Mouse (Mus musculus) bone marrow, adult 2 months (tissue): ENCODE data around the gene Pou6f1. TPM values are rescaled to one million over a fixed set of nuclear protein-coding genes. Genes with fewer than 3 reads are reported as not detected.

Experiments
- H3K27ac ChIP-seq: fragments of 200-500 bp; 2 replicates; pipeline ENCODE4 v1.5.1; 2012; ENCODE audit warnings: low read depth, mild to moderate bottlenecking, control low read depth, inconsistent platforms, low read length; ENCODE audit not compliant: control insufficient read depth, poor library complexity, insufficient read depth
- H3K4me1 ChIP-seq: fragments of 200-500 bp; 2 replicates; pipeline ENCODE4 v1.6.1; 2011; ENCODE audit warnings: low read length; ENCODE audit not compliant: control insufficient read depth, insufficient read depth
- H3K4me3 ChIP-seq: fragments of 200-500 bp; replicated peaks from 2 replicates; pipeline ENCODE3; 2011; ENCODE audit warnings: mild to moderate bottlenecking, low read depth, low read length, control low read depth; ENCODE audit not compliant: control insufficient read depth
- CTCF ChIP-seq: fragments of 200-500 bp; IDR thresholded peaks from 2 replicates; pipeline ENCODE4 v1.5.1; 2011; ENCODE audit warnings: low read length, control low read depth; ENCODE audit not compliant: control insufficient read depth, insufficient read depth
- POLR2A ChIP-seq: fragments of 200-500 bp; IDR thresholded peaks from 2 replicates; pipeline ENCODE4 v1.6.1; 2011; ENCODE audit warnings: low read depth, mild to moderate bottlenecking, control low read depth, low read length, borderline replicate concordance; ENCODE audit not compliant: control insufficient read depth
- WGBS: fragments of 180-500 bp; shearing (Covaris S2); methylation state at CpG from one replicate; pipeline ENCODE4 v1.1.7; 2018; 5-methylcytosine and 5-hydroxymethylcytosine counted together
- polyA plus RNA-seq: library from polyadenylated mRNA; stranded (reverse); fragments of >200 nt; gene quantifications from 2 replicates; pipeline ENCODE4 v1.2.4, GENCODE M21; 2011; ENCODE audit warnings: low replicate concordance; ENCODE audit not compliant: missing spikeins, insufficient read depth, insufficient read length

Pou6f1 gene
- 5.9 and 7.7 TPM in 2 replicates for polyA plus RNA-seq

- Histone ChIP-seq H3K4me1 (no peaks in the 10 kb centered on the region; the same call in none of the 2 replicates), H3K27ac (peak within 1 kb of the TSS; percentile 47; the same call in 1 of the 2 replicates), H3K4me3 (peak within 1 kb of the TSS; percentile 59)
- TF ChIP-seq POLR2A (no peak; the same call in 1 of the 2 replicates), CTCF (no peak)
- under 1% methylated on average over 65 of the region's 76 CpGs for WGBS
Observed at GRCm38 (mm10) chr15:100599276-100600046, at the start of gene Pou6f1. Pou6f1 (minus strand) TSS chr15:100599984.

- WGBS: 89% methylated on average over 6 of the region's 6 CpGs
Observed at GRCm38 (mm10) chr15:100646161-100646560, 46.4 kb upstream of the Pou6f1 start.

GRCm38 (mm10) chr15:100642451-100642850 lies 42.7 kb upstream of the Pou6f1 start:
- 75% methylated on average over 7 of the region's 7 CpGs for WGBS

More at GRCm38 (mm10) chr15:100646161-100646560, 46.4 kb upstream of the Pou6f1 start:
- TF ChIP-seq CTCF (no peak), POLR2A (no peak)
- H3K4me1 ChIP-seq: no peaks in the 10 kb centered on the region
- no peak overlapping the region for H3K4me3 ChIP-seq
- H3K27ac ChIP-seq: no peak overlapping the region

GRCm38 (mm10) chr15:100641226-100641810 lies 41.5 kb upstream of the Pou6f1 start:
- 77% methylated on average over 16 of the region's 16 CpGs for WGBS
- TF ChIP-seq POLR2A (no peak), CTCF (no peak)
- no peak overlapping the region for H3K27ac ChIP-seq
- no peak overlapping the region for H3K4me3 ChIP-seq
- H3K4me1 ChIP-seq: peaks cover 1% of the 10 kb centered on the region

More at GRCm38 (mm10) chr15:100642451-100642850, 42.7 kb upstream of the Pou6f1 start:
- TF ChIP-seq POLR2A (no peak), CTCF (no peak)
- H3K4me1 ChIP-seq: no peaks in the 10 kb centered on the region; the same call in 1 of the 2 replicates
- no peak overlapping the region for H3K4me3 ChIP-seq
- no peak overlapping the region for H3K27ac ChIP-seq

- TF ChIP-seq CTCF (no peak), POLR2A (no peak)
- WGBS: 79% methylated on average over 16 of the region's 16 CpGs
- H3K4me3 ChIP-seq: no peak overlapping the region
- H3K27ac ChIP-seq: no peak overlapping the region
- H3K4me1 ChIP-seq: peaks cover 1% of the 10 kb centered on the region
Observed at GRCm38 (mm10) chr15:100639972-100640750, 40.4 kb upstream of the Pou6f1 start.

GRCm38 (mm10) chr15:100637661-100638060 lies 37.9 kb upstream of the Pou6f1 start:
- peaks cover 3% of the 10 kb centered on the region for H3K4me1 ChIP-seq
- H3K4me3 ChIP-seq: no peak overlapping the region
- no peak overlapping the region for H3K27ac ChIP-seq
- TF ChIP-seq POLR2A (no peak), CTCF (peak; percentile 37; the same call in 1 of the 2 replicates)
- 7% methylated on average over 6 of the region's 6 CpGs for WGBS

- Histone ChIP-seq H3K27ac (peak within 1 kb of the TSS; percentile 40; the same call in 1 of the 2 replicates), H3K4me1 (peaks cover 3% of the 10 kb centered on the region)
Observed at GRCm38 (mm10) chr15:100636700-100637501, 37.1 kb upstream of the Pou6f1 start, which contains the start of gene Smagp. Smagp (minus strand) TSS chr15:100636940.

More at GRCm38 (mm10) chr15:100636700-100637501, 37.1 kb upstream of the Pou6f1 start, which contains the start of gene Smagp:
- peak within 1 kb of the TSS; percentile 50 for H3K4me3 ChIP-seq
- TF ChIP-seq POLR2A: no peak
- no peak for TF ChIP-seq CTCF
- WGBS: under 1% methylated on average over 77 of the region's 77 CpGs
